Mouse (Mus musculus): ENCODE results near the gene Aldh1b1. TPM values are rescaled to one million over a fixed set of nuclear protein-coding genes. Genes with fewer than 3 reads are reported as not detected.

Gene Aldh1b1
- polyA plus RNA-seq, 1 experiment: not detected

DNA sequence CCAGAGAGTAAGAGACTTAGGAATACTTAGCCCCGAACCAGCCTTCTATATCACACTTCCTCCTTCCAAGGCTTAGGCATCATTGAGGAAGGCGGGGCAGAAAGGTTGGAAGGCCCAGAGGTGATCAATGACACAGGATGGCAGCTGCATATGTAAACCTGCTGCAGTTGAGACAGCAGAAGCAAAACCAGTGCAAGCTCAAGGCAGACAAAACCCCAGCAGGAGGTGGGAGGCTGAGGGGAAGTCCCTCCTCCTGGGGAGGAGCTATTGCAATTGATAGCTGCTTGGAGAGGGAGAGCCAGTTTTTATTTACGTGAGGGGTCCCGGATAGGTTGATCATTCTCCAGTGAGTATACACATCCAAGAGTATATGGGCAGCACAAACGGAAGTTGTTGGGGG lies 34.6 kb downstream of the Aldh1b1 start:
- no peak for TF ChIP-seq GATA1 (IDR thresholded peaks at IDR 0.05; ENCODE audit: low read length)

DNA sequence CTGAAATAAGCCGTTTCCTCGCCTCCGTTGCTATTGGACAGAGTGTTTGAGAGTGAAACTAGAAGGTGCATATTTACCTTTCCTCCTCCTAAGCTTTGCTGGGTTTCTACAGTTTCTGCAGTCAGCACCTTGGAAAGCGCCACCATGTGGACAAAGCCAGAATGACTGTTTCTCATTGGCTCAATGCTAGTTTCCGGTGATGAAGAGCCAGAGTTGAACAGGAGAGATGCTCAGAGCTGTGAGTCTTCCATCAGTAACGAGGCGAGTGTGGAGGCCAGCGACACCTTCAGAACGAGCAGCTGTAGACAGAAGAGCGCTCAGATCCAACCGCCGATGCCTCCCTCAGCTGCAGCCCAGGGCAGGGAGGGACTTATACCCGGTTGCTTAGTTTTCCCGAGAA lies 45.5 kb downstream of the Aldh1b1 start:
- TF ChIP-seq GATA1 (IDR thresholded peaks at IDR 0.05; ENCODE audit: low read length): no peak

DNA sequence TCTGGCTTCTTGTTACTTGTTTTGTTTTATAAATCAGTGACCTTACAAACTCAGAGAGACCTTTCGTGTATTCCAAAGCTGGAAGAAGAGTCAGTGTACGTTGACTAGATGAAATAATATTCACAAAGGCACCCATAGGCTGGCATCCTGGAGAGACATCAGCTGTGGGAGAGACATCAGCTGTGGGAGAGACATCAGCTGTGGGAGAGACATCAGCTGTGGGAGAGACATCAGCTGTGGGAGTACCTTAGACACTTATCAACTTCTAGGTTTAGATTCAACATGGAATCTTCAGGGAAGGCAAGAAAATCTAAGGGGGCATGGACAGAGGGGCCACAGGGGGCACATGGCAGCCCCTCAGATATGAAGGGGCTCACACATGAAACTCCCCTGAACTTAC lies 47.4 kb downstream of the Aldh1b1 start:
- no peak for TF ChIP-seq GATA1 (IDR thresholded peaks at IDR 0.05; ENCODE audit: low read length)

DNA sequence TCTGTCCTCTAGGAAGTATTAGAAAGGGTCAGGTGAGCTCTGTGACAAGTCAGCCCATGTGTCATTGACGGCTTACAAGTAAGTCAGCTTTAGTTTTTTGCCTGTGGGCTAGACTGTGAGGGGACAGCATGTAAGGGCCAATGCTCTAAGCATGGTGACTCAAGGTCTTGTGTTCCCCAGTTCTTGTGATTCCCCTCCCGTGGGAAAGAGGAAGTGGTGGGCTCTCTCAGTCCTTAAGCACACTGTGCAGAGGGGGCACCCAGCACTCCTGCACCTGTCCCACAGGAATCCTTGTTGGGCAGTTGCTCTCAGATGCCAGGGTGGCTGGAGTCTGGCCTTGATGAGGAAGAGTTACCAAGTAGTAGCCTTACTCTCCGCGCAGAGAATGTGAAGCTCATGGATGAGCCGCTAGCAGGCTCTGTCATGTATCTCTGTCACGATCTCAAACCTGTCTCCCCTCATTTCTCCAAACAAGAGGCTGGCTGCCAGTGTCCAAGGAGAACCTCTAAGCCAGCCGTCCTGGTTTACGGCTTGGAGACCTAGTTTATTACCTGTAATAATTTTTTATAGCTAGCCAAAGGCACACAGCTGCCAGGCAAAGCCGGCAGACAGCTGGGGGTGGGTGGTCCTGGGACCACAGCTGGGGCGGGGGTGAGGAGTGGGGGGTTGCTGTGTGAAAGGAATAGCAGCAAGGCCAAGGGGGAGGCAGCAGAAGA lies 49.4 kb downstream of the Aldh1b1 start, which contains the start of gene Stra6l:
Stra6l (plus strand) TSS at position 556 of the 716 bp plus-strand sequence.
- TF ChIP-seq GATA1 (IDR thresholded peaks at IDR 0.05; ENCODE audit: low read length): no peak

DNA sequence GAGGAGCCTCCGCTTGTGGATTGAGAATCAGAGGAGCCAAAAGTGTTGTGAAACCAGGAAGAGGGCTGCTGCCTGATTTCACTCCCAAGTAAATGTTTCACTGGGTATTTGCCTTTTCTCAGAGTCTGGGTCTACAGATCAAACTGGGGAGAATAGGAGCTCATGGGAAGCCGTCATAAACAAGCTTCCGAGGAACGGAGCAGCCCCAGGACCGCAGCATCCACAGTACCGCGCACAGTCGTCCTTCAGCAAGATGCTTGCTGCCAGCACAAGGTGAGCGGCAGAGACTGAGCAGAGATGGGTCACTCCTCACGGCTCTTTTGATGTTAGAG lies 50.0 kb downstream of the Aldh1b1 start:
- no peak for TF ChIP-seq GATA1 (IDR thresholded peaks at IDR 0.05; ENCODE audit: low read length)

DNA sequence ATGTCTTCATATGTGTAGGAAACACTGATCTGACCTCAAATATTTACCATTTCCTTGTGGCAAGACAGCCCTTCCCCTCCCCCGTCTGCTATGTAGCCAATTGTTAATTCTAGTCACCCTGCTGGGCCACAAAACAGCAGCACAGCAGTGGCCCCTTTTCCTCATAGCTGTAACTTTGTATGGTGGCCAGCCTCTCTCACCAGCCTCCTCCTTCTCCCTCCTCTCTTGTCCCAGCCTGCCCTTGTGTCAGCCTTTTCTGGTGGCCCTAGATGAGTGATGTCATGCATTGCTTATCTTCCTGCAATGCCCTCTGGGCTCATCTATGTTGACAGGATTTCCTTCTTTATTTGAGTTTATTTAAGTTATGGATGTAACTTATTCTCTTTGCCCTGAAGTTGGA lies 50.6 kb downstream of the Aldh1b1 start:
- no peak for TF ChIP-seq GATA1 (IDR thresholded peaks at IDR 0.05; ENCODE audit: low read length)

DNA sequence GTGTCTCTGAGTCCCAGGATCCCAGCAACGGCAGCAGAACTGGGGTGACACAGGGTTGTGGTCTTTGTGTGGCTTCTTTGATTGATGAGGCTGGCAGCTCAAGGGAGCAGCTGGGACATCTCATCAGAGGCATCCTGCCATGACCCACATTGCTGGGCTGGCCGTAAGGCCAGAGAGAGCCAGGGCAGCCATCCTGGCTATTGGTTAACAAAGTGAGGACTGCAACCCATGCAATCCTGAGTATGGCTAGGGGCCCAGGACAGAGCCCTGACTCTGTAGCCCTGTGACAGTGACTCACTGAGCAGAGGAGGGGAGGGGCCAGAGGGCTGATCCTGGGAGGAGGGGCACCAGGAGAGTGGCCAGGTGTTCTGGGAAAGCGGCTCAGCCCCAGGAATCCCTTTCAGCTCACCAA lies 52.8 kb downstream of the Aldh1b1 start:
- TF ChIP-seq GATA1 (IDR thresholded peaks at IDR 0.05; ENCODE audit: low read length): no peak

DNA sequence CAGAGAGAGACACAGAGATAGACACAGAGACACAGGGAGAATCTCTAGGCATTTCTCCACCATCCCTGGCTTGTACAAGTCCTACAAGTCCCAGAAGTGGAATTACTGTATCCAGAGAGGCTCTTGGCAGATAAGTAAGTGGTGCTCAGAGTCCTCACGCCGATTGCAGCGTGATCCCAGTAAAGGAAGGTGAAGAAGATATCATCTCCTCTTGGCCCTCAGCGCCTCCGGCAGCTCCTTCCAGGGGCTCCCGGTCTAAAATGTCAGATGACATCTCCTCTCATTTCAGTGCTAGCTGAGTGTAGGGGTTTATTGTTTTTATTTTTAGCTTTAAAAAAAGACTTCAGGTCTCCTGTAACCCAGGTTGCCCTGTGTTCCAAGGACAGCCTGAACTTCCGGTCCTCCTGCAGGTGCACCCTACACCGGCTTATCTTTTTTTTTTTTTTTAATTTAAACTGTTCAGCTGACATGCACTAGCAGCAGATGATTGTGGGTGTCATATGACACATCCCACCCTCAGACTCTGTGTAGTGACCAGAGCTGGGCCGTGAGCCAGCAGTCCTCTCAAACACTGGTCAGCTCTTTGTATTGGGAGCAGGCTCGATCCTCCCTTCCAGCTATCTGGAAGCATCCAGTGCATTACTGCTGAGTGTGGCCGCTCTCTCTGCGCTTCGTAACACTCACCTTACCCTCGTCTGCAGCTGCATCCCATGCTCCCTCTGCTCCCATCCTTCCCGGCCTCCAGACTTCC lies 54.8 kb downstream of the Aldh1b1 start:
- TF ChIP-seq GATA1 (IDR thresholded peaks at IDR 0.05; ENCODE audit: low read length): no peak

Other genes with a start within 250 kb of the Aldh1b1 start
- not detected in 2 replicates for gene Igfbpl1, start 27.9 kb downstream of the Aldh1b1 start, polyA plus RNA-seq (2012)
- not detected in 2 replicates for gene Stra6l, start 49.6 kb downstream of the Aldh1b1 start, polyA plus RNA-seq (2012)
- not detected in 2 replicates for gene Ccdc180, start 91.3 kb downstream of the Aldh1b1 start, polyA plus RNA-seq (2012)
- 0.24 and 0.26 TPM in 2 replicates for gene Tdrd7, start 166.3 kb downstream of the Aldh1b1 start, polyA plus RNA-seq (2012)
- gene Tmod1, start 239.9 kb downstream of the Aldh1b1 start, polyA plus RNA-seq (2012): 1.5 and 2.1 TPM in 2 replicates